Mouse (Mus musculus) stomach, postnatal 0 days (tissue): ENCODE results near the gene Nppb. TPM values are rescaled to one million over a fixed set of nuclear protein-coding genes. Genes with fewer than 3 reads are reported as not detected.

ENCODE experiments used
- ATAC-seq: fragments of 200-750 bp; cut with Nextera tagmentation; 2 replicates; pipeline ENCODE4 v1.8.0; 2017; ENCODE audit not compliant: low FRiP score, low TSS enrichment
- DNase-seq: peaks from one replicate; pipeline ENCODE4 v3.0.0-alpha.2; 2016; ENCODE audit warnings: low spot score
- H3K27ac ChIP-seq: fragments of 300-500 bp; sonication (generic); replicated peaks from 2 replicates; pipeline ENCODE4 v1.5.1; 2014; ENCODE audit warnings: mild to moderate bottlenecking, control low read depth
- H3K27me3 ChIP-seq: fragments of 300-500 bp; sonication (generic); 2 replicates; pipeline ENCODE4 v1.6.1; 2014; ENCODE audit warnings: low read length; ENCODE audit not compliant: control insufficient read depth, insufficient read depth
- H3K36me3 ChIP-seq: fragments of 300-500 bp; sonication (generic); 2 replicates; pipeline ENCODE4 v1.6.1; 2014; ENCODE audit warnings: low read length, mixed read lengths; ENCODE audit not compliant: control insufficient read depth, insufficient read depth
- H3K4me1 ChIP-seq: fragments of 300-500 bp; sonication (generic); replicated peaks from 2 replicates; pipeline ENCODE4 v1.6.1; 2014; ENCODE audit warnings: antibody characterized with exemption; ENCODE audit not compliant: control insufficient read depth, insufficient read depth
- H3K4me2 ChIP-seq: fragments of 300-500 bp; sonication (generic); replicated peaks from 2 replicates; pipeline ENCODE4 v1.6.1; 2014; ENCODE audit warnings: low read depth, mild to moderate bottlenecking, control low read depth, moderate library complexity
- H3K4me3 ChIP-seq: fragments of 300-500 bp; sonication (generic); 2 replicates; pipeline ENCODE4 v1.5.1; 2014; ENCODE audit warnings: low read depth, low read length, control low read depth
- H3K9ac ChIP-seq: fragments of 300-500 bp; sonication (generic); 2 replicates; pipeline ENCODE4 v1.6.1; 2014; ENCODE audit warnings: mild to moderate bottlenecking, low read length, control low read depth, mixed read lengths
- H3K9me3 ChIP-seq: fragments of 300-500 bp; sonication (generic); 2 replicates; pipeline ENCODE4 v1.6.1; 2016; ENCODE audit warnings: low read length; ENCODE audit not compliant: control insufficient read depth
- CTCF ChIP-seq: IDR thresholded peaks from 2 replicates; pipeline ENCODE4 v1.5.1; 2016; ENCODE audit warnings: antibody characterized with exemption, low read depth, mild to moderate bottlenecking, moderate library complexity
- EP300 ChIP-seq: optimal IDR thresholded peaks from 2 replicates; pipeline ENCODE3; 2016; ENCODE audit warnings: antibody characterized with exemption
- WGBS: fragments of 180-500 bp; shearing (Covaris S2); extraction: QIAGEN DNeasy Blood & Tissue Kit; methylation state at CpG from one replicate; pipeline ENCODE4 v1.1.7; 2014; 5-methylcytosine and 5-hydroxymethylcytosine counted together
- polyA plus RNA-seq: library from polyadenylated mRNA; unstranded; fragments of >200 nt; fragmentation: Nextera tagmentation; extraction: Ambion mirVana; gene quantifications from 2 replicates; pipeline ENCODE4 v1.2.1, GENCODE M21; 2015

Gene Nppb
- polyA plus RNA-seq, 1 experiment from 2014 or later, result not detected

DNA sequence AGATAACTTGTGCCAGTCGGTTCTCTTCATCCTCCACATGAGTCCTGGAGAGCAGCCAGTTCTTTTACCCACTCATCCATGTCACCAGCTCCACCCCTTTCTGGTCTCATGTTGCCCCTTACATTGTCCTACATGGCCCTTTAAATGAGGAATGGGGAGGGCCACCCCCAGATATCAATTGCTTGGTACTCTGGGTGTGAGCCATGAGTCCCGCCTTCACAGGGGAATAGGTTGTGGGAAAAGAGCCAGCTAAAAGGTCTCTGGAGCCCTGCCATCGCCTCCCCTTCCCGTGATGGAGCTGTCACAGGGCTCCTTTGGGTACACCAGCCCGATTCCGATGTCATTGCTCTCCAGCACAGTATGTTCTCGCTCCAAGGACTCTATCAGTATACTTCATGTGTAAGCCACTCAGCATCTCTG is 6.1 kb upstream of the Nppb start:
- TF ChIP-seq EP300 (no peak), CTCF (no peak)
- no peak for DNase-seq

GRCm38 (mm10) chr4:147993571-147994095 is 8.0 kb downstream of the Nppb start:
- H3K4me2 ChIP-seq, result no peak overlapping the region
- H3K36me3 ChIP-seq, result no peaks in the 10 kb centered on the region
- DNase-seq (no peak), ATAC-seq (no peak)
- H3K4me1 ChIP-seq, result no peaks in the 10 kb centered on the region
- no peaks in the 10 kb centered on the region for H3K27me3 ChIP-seq
- TF ChIP-seq CTCF (no peak), EP300 (no peak)
- no peak overlapping the region for H3K4me3 ChIP-seq
- WGBS, result 55% methylated on average over 7 of the region's 7 CpGs
- H3K27ac ChIP-seq, result no peak overlapping the region
- H3K9me3 ChIP-seq, result no peaks in the 10 kb centered on the region
- no peak overlapping the region for H3K9ac ChIP-seq

More for the DNA sequence above, 6.1 kb upstream of the Nppb start:
- Histone ChIP-seq H3K4me1 (no peaks in the 10 kb centered on the region), H3K36me3 (no peaks in the 10 kb centered on the region), H3K9ac (no peak overlapping the region), H3K4me3 (no peak overlapping the region), H3K4me2 (no peak overlapping the region), H3K27me3 (no peaks in the 10 kb centered on the region), H3K9me3 (no peaks in the 10 kb centered on the region; the same call in 1 of the 2 replicates), H3K27ac (no peak overlapping the region)
- WGBS, result 58% methylated on average over 7 of the region's 7 CpGs
- no peak for ATAC-seq

DNA sequence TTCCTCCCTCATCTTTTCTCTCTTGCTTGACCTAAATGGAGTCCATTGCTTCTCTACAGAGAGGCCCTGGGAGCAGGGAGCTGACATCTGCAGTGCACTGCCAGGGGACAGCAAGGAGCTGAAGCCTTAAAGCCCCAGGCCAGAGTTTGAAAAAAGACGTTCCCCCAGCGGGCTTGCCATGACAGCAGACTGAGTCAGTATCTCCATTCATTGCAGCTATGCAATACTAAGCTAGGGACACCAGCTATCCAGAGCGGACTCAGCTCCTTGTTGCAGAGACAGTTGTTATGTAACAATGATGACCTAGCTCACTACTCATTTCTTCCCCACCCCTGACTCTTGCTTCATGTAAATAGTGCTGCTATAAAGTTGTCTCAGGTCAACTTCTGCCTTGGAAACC is 9.7 kb downstream of the Nppb start:
- H3K4me3 ChIP-seq, result no peak overlapping the region
- ATAC-seq, result no peak
- no peak for DNase-seq
- no peak overlapping the region for H3K27ac ChIP-seq
- H3K4me2 ChIP-seq, result no peak overlapping the region
- H3K9me3 ChIP-seq, result no peaks in the 10 kb centered on the region
- H3K36me3 ChIP-seq, result no peaks in the 10 kb centered on the region
- no peak overlapping the region for H3K9ac ChIP-seq
- H3K4me1 ChIP-seq, result no peaks in the 10 kb centered on the region
- no peak for TF ChIP-seq CTCF
- WGBS, result 69% methylated on average over 3 of the region's 3 CpGs
- H3K27me3 ChIP-seq, result no peaks in the 10 kb centered on the region

DNA sequence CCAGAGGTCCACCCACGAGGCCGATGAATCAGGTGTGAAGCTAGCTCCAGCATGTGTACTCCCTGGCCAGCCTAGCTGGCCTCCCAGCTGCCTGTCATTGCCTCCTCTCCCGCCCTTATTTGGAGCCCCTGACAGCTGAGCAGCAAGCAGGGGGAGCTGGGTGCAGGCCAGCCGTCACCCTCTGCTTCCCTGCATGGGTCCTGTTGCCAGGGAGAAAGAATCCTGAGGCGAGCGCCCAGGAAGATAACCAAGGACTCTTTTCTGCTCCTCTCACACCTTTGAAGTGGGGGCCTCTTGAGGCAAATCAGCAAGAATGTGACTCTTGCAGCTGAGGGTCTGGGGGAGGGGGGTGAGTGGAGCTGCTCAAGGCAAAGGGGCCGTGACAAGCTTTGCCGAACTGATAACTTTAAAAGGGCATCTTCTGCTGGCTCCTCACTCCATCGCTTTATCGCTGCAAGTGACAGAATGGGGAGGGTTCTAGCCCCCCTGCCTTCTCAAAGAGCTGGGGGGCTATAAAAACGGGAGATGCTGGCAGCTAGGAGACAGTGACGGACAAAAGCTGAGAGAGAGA is 14.7 kb downstream of the Nppb start, which contains the start of gene Nppa:
Gene Nppa (plus strand): TSS at position 521 of the 571 bp plus-strand sequence.
- DNase-seq (no peak), ATAC-seq (no peak)
- no peak within 1 kb of the TSS for H3K27ac ChIP-seq
- H3K9ac ChIP-seq, result no peak within 1 kb of the TSS
- no peak within 1 kb of the TSS for H3K4me2 ChIP-seq
- WGBS, result 32% methylated on average over 12 of the region's 12 CpGs
- no peaks in the 10 kb centered on the region for H3K9me3 ChIP-seq
- H3K36me3 ChIP-seq, result no peaks in the 10 kb centered on the region
- no peaks in the 10 kb centered on the region for H3K27me3 ChIP-seq
- H3K4me3 ChIP-seq, result no peak within 1 kb of the TSS
- no peak for TF ChIP-seq EP300
- TF ChIP-seq CTCF, result no peak
- no peaks in the 10 kb centered on the region for H3K4me1 ChIP-seq

DNA sequence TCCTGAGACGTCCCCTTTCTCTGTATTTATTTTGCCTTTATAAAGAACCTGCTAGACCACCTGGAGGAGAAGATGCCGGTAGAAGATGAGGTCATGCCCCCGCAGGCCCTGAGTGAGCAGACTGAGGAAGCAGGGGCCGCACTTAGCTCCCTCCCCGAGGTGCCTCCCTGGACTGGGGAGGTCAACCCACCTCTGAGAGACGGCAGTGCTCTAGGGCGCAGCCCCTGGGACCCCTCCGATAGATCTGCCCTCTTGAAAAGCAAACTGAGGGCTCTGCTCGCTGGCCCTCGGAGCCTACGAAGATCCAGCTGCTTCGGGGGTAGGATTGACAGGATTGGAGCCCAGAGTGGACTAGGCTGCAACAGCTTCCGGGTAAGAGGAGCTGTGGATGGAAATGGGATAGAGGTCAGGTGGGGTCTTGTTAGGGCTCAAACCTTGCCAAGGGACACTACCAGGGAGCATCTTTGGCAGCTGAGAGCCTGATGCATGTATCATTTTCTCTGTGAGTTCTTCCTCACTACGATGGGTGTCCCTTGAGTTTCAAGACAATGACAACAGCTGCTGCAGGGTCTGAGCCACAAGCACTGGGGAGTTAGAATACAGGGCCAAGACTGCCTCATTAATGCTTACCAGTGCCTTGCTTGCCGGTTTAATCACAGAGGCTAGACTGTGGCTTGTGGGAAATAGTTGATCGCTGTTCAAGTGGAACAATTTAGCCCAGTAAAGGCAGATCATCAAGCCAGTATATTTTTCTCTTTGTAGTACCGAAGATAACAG is 15.6 kb downstream of the Nppb start:
- Histone ChIP-seq H3K27me3 (no peaks in the 10 kb centered on the region), H3K27ac (no peak overlapping the region), H3K36me3 (no peaks in the 10 kb centered on the region), H3K9ac (no peak overlapping the region), H3K4me1 (no peaks in the 10 kb centered on the region), H3K4me2 (no peak overlapping the region), H3K9me3 (no peaks in the 10 kb centered on the region), H3K4me3 (no peak overlapping the region)
- WGBS, result 81% methylated on average over 17 of the region's 17 CpGs
- DNase-seq (no peak), ATAC-seq (no peak)
- TF ChIP-seq EP300, result no peak
- no peak for TF ChIP-seq CTCF

- Histone ChIP-seq H3K4me3 (no peak overlapping the region), H3K9me3 (no peaks in the 10 kb centered on the region), H3K27me3 (no peaks in the 10 kb centered on the region), H3K36me3 (peaks cover 3% of the 10 kb centered on the region; the same call in 1 of the 2 replicates), H3K27ac (no peak overlapping the region), H3K9ac (no peak overlapping the region), H3K4me1 (no peaks in the 10 kb centered on the region), H3K4me2 (no peak overlapping the region)
- TF ChIP-seq CTCF, result no peak
- no peak for TF ChIP-seq EP300
- 48% methylated on average over 8 of the region's 8 CpGs for WGBS
- ATAC-seq (no peak), DNase-seq (no peak)
Observed at GRCm38 (mm10) chr4:148001866-148002265, 16.3 kb downstream of the Nppb start.
